In the genomic region with DNA sequence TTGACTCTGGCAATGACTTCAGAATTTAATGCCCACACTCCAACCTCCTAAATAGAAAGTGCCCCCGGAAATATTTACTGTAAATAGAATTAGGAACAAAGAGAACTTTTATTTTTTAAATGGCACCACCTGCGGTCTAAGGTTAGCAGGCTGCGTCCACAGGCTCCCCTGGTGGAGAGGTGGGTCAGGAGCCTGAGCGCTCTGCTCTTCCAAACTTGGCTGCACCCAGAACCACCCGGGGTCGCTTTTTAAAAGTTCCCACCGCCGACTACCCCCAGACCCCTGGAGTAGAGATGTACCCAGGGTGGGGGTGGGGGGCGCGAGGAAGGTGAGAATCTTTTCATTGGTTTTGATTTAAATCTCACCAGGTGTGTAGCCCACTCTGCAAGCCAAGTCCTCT, we compare ENCODE assay signal across 8 mouse cellular contexts. TPM values are rescaled to one million over a fixed set of nuclear protein-coding genes. Genes with fewer than 3 reads are reported as not detected.
DNase-seq lines count a peak whose midpoint lies in the region; ATAC-seq lines count a peak whose summit lies in the region.

No protein-coding gene starts in this region.

- H3K36me3 ChIP-seq in heart, embryonic 15.5 days, result no peaks in the 10 kb centered on the region
- no peaks in the 10 kb centered on the region for H3K36me3 ChIP-seq in hindbrain, embryonic 13.5 days
- H3K36me3 ChIP-seq in midbrain, embryonic 13.5 days, result no peaks in the 10 kb centered on the region

- peak overlapping the region; percentile 64 for H3K4me3 ChIP-seq in heart, embryonic 15.5 days
- H3K4me3 ChIP-seq in hindbrain, embryonic 13.5 days, result peak overlapping the region; percentile 61
- peak overlapping the region; percentile 59 for H3K4me3 ChIP-seq in midbrain, embryonic 13.5 days (replicated peaks)

- peak overlapping the region; percentile 81 for H3K27ac ChIP-seq in heart, embryonic 15.5 days
- no peak overlapping the region for H3K27ac ChIP-seq in hindbrain, embryonic 13.5 days
- no peak overlapping the region for H3K27ac ChIP-seq in midbrain, embryonic 13.5 days

- no peak for DNase-seq in heart, adult 18-20 months
- peak; percentile 47 for DNase-seq in ZHBTc4 (ENCODE audit: low read depth, low spot score)
- no peak for DNase-seq in spleen, postnatal 4 days (ENCODE audit: low spot score in 2 of 2)
- no peak for DNase-seq in adrenal gland, adult 18-20 months (ENCODE audit: low spot score in 2 of 2)
- no peak for DNase-seq in right cerebral cortex, postnatal 4 days

- ATAC-seq in heart, embryonic 15.5 days (replicated peaks; ENCODE audit: insufficient number of reproducible peaks, insufficient read depth, low FRiP score, low read depth), result no peak
- no peak for ATAC-seq in hindbrain, embryonic 13.5 days (ENCODE audit: low FRiP score)
- ATAC-seq in midbrain, embryonic 13.5 days, result no peak

- H3K9ac ChIP-seq in heart, embryonic 15.5 days, result peak overlapping the region; percentile 71
- no peak overlapping the region; the same call in 1 of the 2 replicates for H3K9ac ChIP-seq in hindbrain, embryonic 13.5 days
- no peak overlapping the region for H3K9ac ChIP-seq in midbrain, embryonic 13.5 days (replicated peaks)

- peaks cover 35% of the 10 kb centered on the region for H3K4me1 ChIP-seq in heart, embryonic 15.5 days (replicated peaks)
- H3K4me1 ChIP-seq in hindbrain, embryonic 13.5 days (replicated peaks), result peaks cover 17% of the 10 kb centered on the region
- H3K4me1 ChIP-seq in midbrain, embryonic 13.5 days (replicated peaks), result peaks cover 14% of the 10 kb centered on the region

- 3% methylated on average over 10 of the region's 10 CpGs for WGBS in heart, embryonic 15.5 days
- 2% methylated on average over 10 of the region's 10 CpGs for WGBS in hindbrain, embryonic 13.5 days
- 5% methylated on average over 10 of the region's 10 CpGs for WGBS in midbrain, embryonic 13.5 days

- H3K27me3 ChIP-seq in heart, embryonic 15.5 days, result no peaks in the 10 kb centered on the region
- peaks cover 53% of the 10 kb centered on the region for H3K27me3 ChIP-seq in hindbrain, embryonic 13.5 days
- peaks cover 62% of the 10 kb centered on the region for H3K27me3 ChIP-seq in midbrain, embryonic 13.5 days

- H3K9me3 ChIP-seq in heart, embryonic 15.5 days (replicated peaks), result no peaks in the 10 kb centered on the region
- H3K9me3 ChIP-seq in hindbrain, embryonic 13.5 days, result no peaks in the 10 kb centered on the region
- H3K9me3 ChIP-seq in midbrain, embryonic 13.5 days, result no peaks in the 10 kb centered on the region

- H3K4me2 ChIP-seq in heart, embryonic 15.5 days, result peak overlapping the region; percentile 81
- H3K4me2 ChIP-seq in hindbrain, embryonic 13.5 days, result peak overlapping the region; percentile 90
- H3K4me2 ChIP-seq in midbrain, embryonic 13.5 days (replicated peaks), result peak overlapping the region; percentile 88

RNA-seq across cellular contexts. Expression of a gene that starts 0.9 kb away (rescaled TPM):
- 31.3 and 32.7 TPM in 2 replicates for polyA plus RNA-seq in heart, embryonic 15.5 days (2015; fragmentation: Nextera tagmentation; extraction: Ambion mirVana)
- total RNA-seq in heart, adult 18-20 months (2021), result 10 to 100 TPM; 36.7 to 38.2 TPM
- polyA plus RNA-seq in hindbrain, embryonic 13.5 days (2015; fragmentation: Nextera tagmentation; extraction: Ambion mirVana), result 7.7 and 8.9 TPM in 2 replicates
- 4.6 and 4.8 TPM in 2 replicates for polyA plus RNA-seq in midbrain, embryonic 13.5 days (2015; fragmentation: Nextera tagmentation; extraction: Ambion mirVana)
- total RNA-seq in adrenal gland, adult 18-20 months (2021), result 100 to 1,000 TPM in 1 of 2 experiments, 10 to 100 TPM in 1; 92.4 to 105 TPM
